Mouse (Mus musculus): ENCODE data around the gene Ostf1. TPM values are rescaled to one million over a fixed set of nuclear protein-coding genes. Genes with fewer than 3 reads are reported as not detected.

Ostf1 gene
- total and polyA plus RNA-seq, 3 experiments: 110 to 175 (median 131) TPM

DNA sequence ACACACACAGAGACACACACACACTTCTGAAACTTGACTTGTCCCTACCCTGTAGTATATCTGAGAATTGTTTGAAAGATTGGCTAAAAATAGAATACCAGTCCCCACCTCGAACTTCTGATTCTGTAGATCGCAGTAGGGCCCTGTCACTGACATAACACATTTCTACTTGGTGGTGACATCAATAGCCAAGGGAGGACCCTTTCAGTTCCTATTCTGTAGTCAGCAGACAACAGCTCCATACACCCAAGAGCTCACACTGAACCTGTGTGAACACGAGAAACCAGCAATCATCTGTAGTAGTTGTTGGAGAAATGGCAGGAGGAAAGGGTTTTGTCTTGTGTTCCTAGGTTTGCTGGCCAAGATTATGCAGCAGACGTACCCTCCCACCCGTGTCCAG is 23.4 kb upstream of the Ostf1 start (continued):
- TF ChIP-seq JUND (conservative IDR thresholded peaks at IDR 0.05; ENCODE audit: low read depth, low read length) (no peak), MEF2A (IDR thresholded peaks at IDR 0.05; ENCODE audit: borderline replicate concordance, low read depth, low read length) (peak; percentile 81; the same call in 1 of the 2 replicates), HCFC1 (IDR thresholded peaks at IDR 0.05; ENCODE audit: low read depth, low read length) (no peak), ETS1 (conservative IDR thresholded peaks at IDR 0.05; ENCODE audit: low read depth, low read length) (peak; percentile 64), POLR2AphosphoS2 (IDR thresholded peaks at IDR 0.05; ENCODE audit: low read depth, low read length) (no peak)

DNA sequence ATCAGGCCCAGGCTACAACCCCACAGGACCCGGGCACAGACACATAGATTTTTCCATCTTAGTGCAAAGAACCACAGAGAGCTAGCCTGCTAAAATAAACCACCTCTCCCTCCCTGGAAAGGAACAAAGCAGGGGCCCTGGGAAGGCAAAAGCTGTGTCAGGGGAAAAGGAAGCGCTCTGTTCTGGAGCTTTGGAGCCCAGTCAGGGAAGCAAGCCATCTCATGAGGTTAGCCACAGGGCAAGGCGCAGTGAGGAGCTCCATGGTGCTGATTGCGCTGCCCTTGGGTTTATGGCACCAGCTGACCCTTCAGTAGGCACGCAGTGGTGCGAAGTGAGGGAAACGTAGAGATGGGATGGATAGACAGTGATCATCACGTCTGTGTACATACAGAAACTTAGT is 22.7 kb upstream of the Ostf1 start:
- peak overlapping the region; percentile 74; the same call in 1 of the 2 replicates for H3K4me2 ChIP-seq (ENCODE audit: insufficient read depth, low read depth, poor library complexity, severe bottlenecking)
- in situ Hi-C loops (cut with MboI; ENCODE audit: low pct_ligation_motif_present, low pct_unique_long_range_greater_than_20kb, low sequenced_read_pairs): no loop called here

DNA sequence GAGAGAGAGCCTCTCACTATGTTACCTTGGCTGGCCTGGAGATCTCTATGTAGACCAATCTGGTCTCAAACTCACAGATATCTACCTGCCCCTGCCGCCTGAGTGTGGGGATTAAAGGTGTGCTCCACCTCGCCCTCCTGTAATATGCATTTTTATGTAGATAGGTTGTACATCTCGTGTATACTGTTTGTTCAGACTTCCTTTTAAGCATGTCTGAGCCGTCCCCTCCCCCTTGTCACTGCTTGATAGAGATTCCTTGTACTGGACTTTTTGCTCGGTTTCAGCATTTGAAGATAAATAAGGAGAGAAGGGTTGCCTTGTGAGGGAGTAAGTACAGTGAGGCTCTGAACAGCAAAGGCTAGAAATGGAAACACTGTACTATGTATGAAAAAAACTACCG is 21.4 kb upstream of the Ostf1 start:
- H3K9ac ChIP-seq (ENCODE audit: insufficient read depth, low read depth): peak overlapping the region; percentile 21; the same call in 1 of the 2 replicates
- H3K79me2 ChIP-seq (replicated peaks; ENCODE audit: control insufficient read depth, extremely low read depth, insufficient read depth, poor library complexity, severe bottlenecking): no peaks in the 10 kb centered on the region
- no peak overlapping the region for H3K4me3 ChIP-seq (replicated peaks in 1 of 3; ENCODE audit: low read depth in 2 of 3, low read length in 2 of 3, poor library complexity in 1 of 3)
- TF ChIP-seq MAX (IDR thresholded peaks at IDR 0.05; ENCODE audit: low read length): no peak
- no peak for TF ChIP-seq JUND (conservative IDR thresholded peaks at IDR 0.05; ENCODE audit: low read depth, low read length)
- TF ChIP-seq MAFK (IDR thresholded peaks at IDR 0.05; ENCODE audit: insufficient replicate concordance, low read length): no peak
- no peak for TF ChIP-seq CHD1 (IDR thresholded peaks at IDR 0.05; ENCODE audit: low read depth, low read length)
- no peak for TF ChIP-seq TBP (conservative IDR thresholded peaks at IDR 0.05; ENCODE audit: low read depth, low read length)
- TF ChIP-seq MEF2A (IDR thresholded peaks at IDR 0.05; ENCODE audit: borderline replicate concordance, low read depth, low read length): no peak
- TF ChIP-seq IRF4 (IDR thresholded peaks at IDR 0.05; ENCODE audit: low read depth, low read length): no peak
- TF ChIP-seq CTCF (conservative IDR thresholded peaks at IDR 0.05 in 1 of 2, IDR thresholded peaks at IDR 0.05 in 1 of 2; ENCODE audit: low read depth in 2 of 2, low read length in 2 of 2): no peak
- no peak for TF ChIP-seq ELF1 (IDR thresholded peaks at IDR 0.05; ENCODE audit: low read depth, low read length)
- TF ChIP-seq ETS1 (conservative IDR thresholded peaks at IDR 0.05; ENCODE audit: low read depth, low read length): no peak
- no peak for TF ChIP-seq POLR2A (IDR thresholded peaks at IDR 0.05; ENCODE audit: low read depth, low read length)
- TF ChIP-seq E2F4 (IDR thresholded peaks at IDR 0.05; ENCODE audit: insufficient replicate concordance, low read depth, low read length): no peak
- in situ Hi-C loops (cut with MboI; ENCODE audit: low pct_ligation_motif_present, low pct_unique_long_range_greater_than_20kb, low sequenced_read_pairs): no loop called here
- DNase-seq (ENCODE audit: extremely low read depth): no peak
- no peaks in the 10 kb centered on the region for H3K27me3 ChIP-seq (replicated peaks)
- H3K27ac ChIP-seq (ENCODE audit: insufficient read depth, low read depth): peak overlapping the region; percentile 97
- peaks cover 18 to 45% of the 10 kb centered on the region in 2 experiments for H3K4me1 ChIP-seq (ENCODE audit: control insufficient read depth in 1 of 2, insufficient read depth in 2 of 2)
- no peak overlapping the region; the same call in 1 of the 2 replicates for H3K4me2 ChIP-seq (ENCODE audit: insufficient read depth, low read depth, poor library complexity, severe bottlenecking)
- dilution Hi-C loops (cut with MboI; ENCODE audit: extremely low pct_ligation_motif_present, extremely low pct_unique_long_range_greater_than_20kb, low sequenced_read_pairs): no loop called here
- peaks cover 0 to 4% of the 10 kb centered on the region in 2 experiments for H3K36me3 ChIP-seq (replicated peaks in 1 of 2; ENCODE audit: control insufficient read depth in 1 of 2, insufficient read depth in 1 of 2, low read length in 1 of 2)
- no peaks in the 10 kb centered on the region for H3K9me3 ChIP-seq (replicated peaks; ENCODE audit: low read length)

More for the DNA sequence above, 22.7 kb upstream of the Ostf1 start:
- DNase-seq (ENCODE audit: extremely low read depth): no peak
- Histone ChIP-seq H3K27ac (ENCODE audit: insufficient read depth, low read depth) (peak overlapping the region; percentile 97), H3K4me3 (replicated peaks in 1 of 3; ENCODE audit: low read depth in 2 of 3, low read length in 2 of 3, poor library complexity in 1 of 3) (no peak overlapping the region), H3K27me3 (replicated peaks) (no peaks in the 10 kb centered on the region), H3K36me3 (replicated peaks in 1 of 2; ENCODE audit: control insufficient read depth in 1 of 2, insufficient read depth in 1 of 2, low read length in 1 of 2) (peaks cover 0 to 4% of the 10 kb centered on the region in 2 experiments), H3K9me3 (replicated peaks; ENCODE audit: low read length) (no peaks in the 10 kb centered on the region), H3K4me1 (ENCODE audit: control insufficient read depth in 1 of 2, insufficient read depth in 2 of 2) (peaks cover 20 to 54% of the 10 kb centered on the region in 2 experiments), H3K9ac (ENCODE audit: insufficient read depth, low read depth) (peak overlapping the region; percentile 72), H3K79me2 (replicated peaks; ENCODE audit: control insufficient read depth, extremely low read depth, insufficient read depth, poor library complexity, severe bottlenecking) (no peaks in the 10 kb centered on the region)
- TF ChIP-seq SIN3A (IDR thresholded peaks at IDR 0.05; ENCODE audit: low read length): peak; percentile 28; the same call in 1 of the 2 replicates
- no peak for TF ChIP-seq NELFE (IDR thresholded peaks at IDR 0.05; ENCODE audit: low read depth, low read length)
- dilution Hi-C loops (cut with MboI; ENCODE audit: extremely low pct_ligation_motif_present, extremely low pct_unique_long_range_greater_than_20kb, low sequenced_read_pairs): no loop called here

Measured in CH12.LX (cell line).